Mouse (Mus musculus) midbrain, embryonic 14.5 days (tissue): Measurements from ENCODE around the gene Neu1. TPM values are rescaled to one million over a fixed set of nuclear protein-coding genes. Genes with fewer than 3 reads are reported as not detected.
A peak's percentile ranks its signal among the peaks of the same experiment; 100 is the strongest.
"Not testable (repeated sequence)": the region's sequence is repeated elsewhere in the genome, so short reads cannot be mapped to it uniquely, and the experiment has no call there.

Experiments
- ATAC-seq: fragments of 200-750 bp; cut with Nextera tagmentation; 2 replicates; pipeline ENCODE4 v1.8.0; 2017; ENCODE audit warnings: moderate number of reproducible peaks, moderate library complexity; ENCODE audit not compliant: low FRiP score, low TSS enrichment
- DNase-seq: peaks from one replicate; pipeline ENCODE4 v3.0.0-alpha.2; 2015
- H3K27ac ChIP-seq: fragments of 300-500 bp; sonication (generic); replicated peaks from 2 replicates; pipeline ENCODE4 v1.5.1; 2014; ENCODE audit warnings: mild to moderate bottlenecking, low read depth, low read length, moderate library complexity
- H3K27me3 ChIP-seq: fragments of 300-500 bp; sonication (generic); 2 replicates; pipeline ENCODE4 v1.6.1; 2014; ENCODE audit warnings: low read length, control low read depth, mixed read lengths; ENCODE audit not compliant: control insufficient read depth, insufficient read depth
- H3K36me3 ChIP-seq: fragments of 300-500 bp; sonication (generic); 2 replicates; pipeline ENCODE4 v1.6.1; 2014; ENCODE audit warnings: low read length, control low read depth; ENCODE audit not compliant: control insufficient read depth, insufficient read depth
- H3K4me1 ChIP-seq: fragments of 300-500 bp; sonication (generic); 2 replicates; pipeline ENCODE4 v1.6.1; 2014; ENCODE audit warnings: mild to moderate bottlenecking, antibody characterized with exemption, low read length, control low read depth; ENCODE audit not compliant: control insufficient read depth, insufficient read depth
- H3K4me2 ChIP-seq: fragments of 300-500 bp; sonication (generic); 2 replicates; pipeline ENCODE4 v1.6.1; 2014; ENCODE audit warnings: mild to moderate bottlenecking, low read length, moderate library complexity
- H3K4me3 ChIP-seq: fragments of 300-500 bp; sonication (generic); replicated peaks from 2 replicates; pipeline ENCODE4 v1.5.1; 2014; ENCODE audit warnings: low read depth, low read length
- H3K9ac ChIP-seq: fragments of 300-500 bp; sonication (generic); replicated peaks from 2 replicates; pipeline ENCODE4 v1.6.1; 2014; ENCODE audit warnings: mild to moderate bottlenecking, low read length, moderate library complexity
- H3K9me3 ChIP-seq: fragments of 300-500 bp; sonication (generic); 2 replicates; pipeline ENCODE4 v1.6.1; 2016; ENCODE audit warnings: low read length, control low read depth, mixed read lengths; ENCODE audit not compliant: control insufficient read depth
- WGBS: fragments of 180-500 bp; shearing (Covaris S2); extraction: QIAGEN DNeasy Blood & Tissue Kit; methylation state at CpG from one replicate; pipeline ENCODE4 v1.1.7; 2014; 5-methylcytosine and 5-hydroxymethylcytosine counted together
- polyA plus RNA-seq: library from polyadenylated mRNA; unstranded; fragments of >200 nt; fragmentation: Nextera tagmentation; extraction: Ambion mirVana; gene quantifications from 2 replicates; pipeline ENCODE4 v1.2.1, GENCODE M21; 2014

Gene Neu1
- polyA plus RNA-seq, 1 experiment from 2014 or later = 25.1 TPM

DNA sequence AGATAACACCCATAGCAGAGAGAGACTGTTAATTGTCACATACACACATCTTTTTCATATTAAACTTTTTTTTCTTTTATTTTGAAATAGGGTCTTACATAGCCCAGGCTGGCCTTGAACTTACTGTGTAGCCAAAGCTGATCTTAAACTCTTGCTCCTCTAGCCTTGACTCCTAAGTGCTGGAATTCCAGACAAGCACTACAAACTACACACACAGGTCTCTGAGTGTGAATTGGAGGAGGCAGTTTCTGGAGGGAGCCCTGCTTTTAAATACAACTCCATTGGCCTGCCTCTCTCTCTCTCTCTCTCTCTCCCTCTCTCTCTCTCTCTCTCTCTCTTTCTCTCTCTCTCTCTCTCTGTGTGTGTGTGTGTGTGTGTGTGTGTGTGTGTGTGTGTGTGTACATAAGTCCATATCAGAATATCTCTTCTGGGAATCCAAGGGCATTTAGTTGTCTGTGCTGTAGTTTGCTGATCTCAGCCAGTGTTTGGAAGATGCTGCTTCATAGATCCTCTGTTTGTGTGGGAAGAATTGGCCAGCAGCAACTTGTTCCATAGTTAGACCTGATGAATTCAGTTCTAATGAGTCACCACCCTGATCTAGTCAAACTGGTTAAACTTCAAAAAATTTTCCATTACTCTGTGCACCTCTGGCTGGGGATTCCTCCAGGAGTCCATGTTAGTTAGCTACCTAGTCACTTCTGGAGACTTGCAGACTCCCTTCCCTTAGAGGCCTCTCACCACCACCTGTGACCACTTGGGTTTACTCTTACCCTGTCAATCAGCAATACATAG, 29.8 kb downstream of the Neu1 start:
- no peak overlapping the region for H3K4me3 ChIP-seq
- DNase-seq = no peak
- no peak overlapping the region for H3K4me2 ChIP-seq
- H3K27ac ChIP-seq = no peak overlapping the region
- no peak overlapping the region for H3K9ac ChIP-seq
- H3K27me3 ChIP-seq = 0 out of 2 replicates have a peak, but pooled peaks cover 3% of the 10 kb centered on the region
- H3K36me3 ChIP-seq = no peaks in the 10 kb centered on the region
- no peak for ATAC-seq
- H3K4me1 ChIP-seq = 0 out of 2 replicates have a peak, but pooled peaks cover 5% of the 10 kb centered on the region
- H3K9me3 ChIP-seq = no peaks in the 10 kb centered on the region

DNA sequence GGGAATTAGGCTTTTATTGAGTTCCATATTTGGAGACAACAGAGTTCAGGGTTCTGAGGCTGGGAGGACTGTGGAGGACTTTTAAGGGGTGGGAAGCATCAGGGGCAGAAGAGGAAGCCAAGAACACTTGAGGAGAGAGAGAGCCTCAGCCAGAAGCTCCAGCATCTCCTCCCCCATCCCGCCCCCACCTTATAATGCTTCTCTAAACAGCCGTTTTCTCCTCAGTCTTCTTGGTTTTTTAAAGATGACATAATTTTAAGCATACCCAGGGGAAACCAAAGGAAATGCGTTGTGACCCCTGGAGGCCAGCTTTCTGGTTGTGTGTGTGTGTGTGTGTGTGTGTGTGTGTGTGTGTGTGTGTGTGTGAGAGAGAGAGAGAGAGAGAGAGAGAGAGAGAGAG, 31.1 kb downstream of the Neu1 start:
- H3K9ac ChIP-seq = no peak overlapping the region
- 38% methylated on average over 3 of the region's 3 CpGs for WGBS
- H3K4me2 ChIP-seq = no peak overlapping the region
- no peak for DNase-seq
- H3K27me3 ChIP-seq = no peaks in the 10 kb centered on the region
- no peak overlapping the region for H3K4me3 ChIP-seq
- H3K27ac ChIP-seq = no peak overlapping the region
- H3K9me3 ChIP-seq = no peaks in the 10 kb centered on the region
- no peaks in the 10 kb centered on the region for H3K36me3 ChIP-seq
- 0 out of 2 replicates have a peak, but pooled peaks cover 5% of the 10 kb centered on the region for H3K4me1 ChIP-seq
- ATAC-seq = no peak

DNA sequence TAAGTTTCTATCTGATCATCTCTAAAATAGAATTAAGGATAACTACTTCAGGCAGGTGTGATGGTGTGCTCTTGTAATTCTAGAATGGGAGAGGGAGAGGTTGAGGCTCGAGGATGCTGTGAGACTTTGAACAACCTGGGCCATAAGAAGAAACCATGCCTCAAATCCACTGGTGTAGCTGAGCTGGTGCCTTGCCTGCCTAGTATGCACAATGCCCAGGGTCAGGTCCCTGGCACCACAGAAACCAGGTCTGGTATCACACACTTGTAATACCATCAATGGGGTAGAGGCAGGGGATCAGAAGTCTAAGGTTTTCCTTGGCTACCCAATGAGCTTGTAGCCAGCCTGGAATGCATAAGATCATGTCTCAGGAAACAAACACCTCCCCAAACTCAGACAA, 31.8 kb downstream of the Neu1 start:
- no peak overlapping the region for H3K27ac ChIP-seq
- WGBS = 50% methylated on average over 1 of the region's 1 CpGs

DNA sequence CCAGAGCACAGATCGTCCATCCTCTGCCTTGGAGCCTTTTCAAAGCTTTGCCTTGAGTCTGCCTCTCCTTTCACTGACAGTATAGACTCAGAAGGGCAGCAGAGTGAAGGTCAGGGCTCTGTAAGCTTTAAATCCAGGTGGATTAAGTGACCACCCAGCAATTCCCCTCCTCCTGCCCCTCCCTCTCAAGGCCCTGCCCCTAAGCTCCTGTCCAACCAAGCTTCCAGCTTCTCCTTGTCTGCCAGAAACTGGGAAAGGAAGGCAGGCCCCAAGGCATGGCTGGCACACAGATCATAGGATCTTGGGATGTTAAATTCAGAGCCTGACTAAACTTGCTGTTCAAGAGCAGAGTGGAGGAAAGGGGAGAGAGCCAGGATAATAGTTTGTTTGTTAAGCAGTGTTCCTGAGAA, 33.6 kb downstream of the Neu1 start:
- no peak overlapping the region for H3K27ac ChIP-seq
- ATAC-seq = no peak
- no peak for DNase-seq
- peaks cover 16% of the 10 kb centered on the region for H3K27me3 ChIP-seq
- H3K4me2 ChIP-seq = no peak overlapping the region
- H3K9ac ChIP-seq = peak overlapping the region; percentile 1; the same call in 1 of the 2 replicates
- H3K4me3 ChIP-seq = no peak overlapping the region
- no peaks in the 10 kb centered on the region for H3K9me3 ChIP-seq
- WGBS = 4% methylated on average over 1 of the region's 1 CpGs
- H3K4me1 ChIP-seq = 0 out of 2 replicates have a peak, but pooled peaks cover 2% of the 10 kb centered on the region
- H3K36me3 ChIP-seq = no peaks in the 10 kb centered on the region

More for the DNA sequence above, 31.8 kb downstream of the Neu1 start:
- Histone ChIP-seq H3K4me2 (no peak overlapping the region), H3K9me3 (no peaks in the 10 kb centered on the region), H3K27me3 (no peaks in the 10 kb centered on the region; the same call in 1 of the 2 replicates), H3K4me1 (0 out of 2 replicates have a peak, but pooled peaks cover 5% of the 10 kb centered on the region), H3K4me3 (no peak overlapping the region), H3K36me3 (no peaks in the 10 kb centered on the region), H3K9ac (no peak overlapping the region)
- DNase-seq = no peak
- no peak for ATAC-seq

DNA sequence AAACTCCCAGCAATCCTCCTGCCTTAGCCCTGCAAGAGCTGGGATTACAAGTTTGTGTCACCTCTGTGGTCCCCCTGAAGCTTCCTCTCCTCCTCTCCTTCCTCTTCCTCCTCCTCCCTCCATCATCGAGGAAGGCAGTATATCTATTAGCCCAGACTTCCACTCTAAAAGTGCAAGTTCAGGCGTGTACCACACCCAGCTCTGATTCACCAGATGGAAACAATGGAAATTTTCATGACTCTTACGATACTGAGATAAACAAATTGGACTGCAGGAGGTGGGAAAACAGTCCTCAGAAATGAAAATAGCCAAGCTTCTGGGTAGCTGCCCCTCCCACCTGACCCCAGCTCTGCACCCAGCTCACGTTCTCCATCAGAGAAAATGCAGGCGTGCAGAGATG, 34.6 kb downstream of the Neu1 start:
- Histone ChIP-seq H3K4me2 (no peak overlapping the region), H3K36me3 (no peaks in the 10 kb centered on the region), H3K9ac (no peak overlapping the region), H3K4me3 (no peak overlapping the region), H3K27me3 (peaks cover 18% of the 10 kb centered on the region), H3K4me1 (no peaks in the 10 kb centered on the region), H3K27ac (no peak overlapping the region), H3K9me3 (no peaks in the 10 kb centered on the region)
- DNase-seq (no peak), ATAC-seq (no peak)
- 84% methylated on average over 5 of the region's 5 CpGs for WGBS

DNA sequence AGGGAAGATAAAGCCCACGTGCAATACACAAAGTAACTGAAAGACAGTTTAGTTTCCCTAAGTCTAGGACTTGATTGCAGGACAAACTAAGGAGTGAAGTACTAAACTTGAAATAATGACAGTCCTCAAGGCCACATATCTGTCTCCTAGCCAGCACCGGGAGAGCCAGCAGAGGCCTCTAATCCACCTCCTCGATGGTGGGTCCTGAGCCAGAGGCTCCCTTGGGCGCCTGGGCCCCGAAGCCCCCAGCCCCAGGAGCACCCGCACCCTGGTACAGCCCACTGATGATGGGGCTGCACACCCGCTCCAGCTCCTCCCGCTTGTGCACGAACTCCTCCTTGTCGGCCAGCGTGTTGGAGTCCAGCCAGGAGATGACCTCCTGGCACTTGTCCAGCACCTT, 38.8 kb downstream of the Neu1 start, which contains the start of gene Gm20481:
Gene Gm20481 (plus strand): TSS at position 91 of the 400 bp plus-strand sequence.
- ATAC-seq, H3K36me3 ChIP-seq, H3K27ac ChIP-seq, H3K4me3 ChIP-seq, H3K9me3 ChIP-seq, DNase-seq, H3K4me2 ChIP-seq, H3K4me1 ChIP-seq, H3K9ac ChIP-seq: not testable (repeated sequence)
- WGBS = 68% methylated on average over 6 of the region's 11 CpGs
- H3K27me3 ChIP-seq = peaks cover 18% of the 10 kb centered on the region

DNA sequence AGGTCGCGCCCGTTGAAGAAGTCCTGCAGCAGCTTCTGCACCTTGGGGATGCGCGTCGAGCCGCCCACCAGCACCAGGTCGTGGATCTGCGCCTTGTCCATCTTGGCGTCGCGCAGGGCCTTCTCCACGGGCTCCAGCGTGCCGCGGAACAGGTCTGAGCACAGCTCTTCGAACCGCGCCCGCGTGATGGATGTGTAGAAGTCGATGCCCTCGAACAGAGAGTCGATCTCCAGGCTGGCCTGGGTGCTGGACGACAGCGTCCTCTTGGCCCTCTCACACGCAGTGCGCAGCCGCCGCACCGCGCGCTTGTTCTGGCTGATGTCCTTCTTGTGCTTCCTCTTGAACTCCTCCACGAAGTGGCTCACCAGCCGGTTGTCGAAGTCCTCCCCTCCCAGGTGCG, 39.8 kb downstream of the Neu1 start:
- ATAC-seq, H3K4me2 ChIP-seq, H3K9me3 ChIP-seq, H3K4me1 ChIP-seq, H3K36me3 ChIP-seq, H3K27ac ChIP-seq, H3K9ac ChIP-seq, DNase-seq, H3K4me3 ChIP-seq: not testable (repeated sequence)
- peaks cover 18% of the 10 kb centered on the region for H3K27me3 ChIP-seq
- 40% methylated on average over 25 of the region's 37 CpGs for whole genome bisulfite sequencing

DNA sequence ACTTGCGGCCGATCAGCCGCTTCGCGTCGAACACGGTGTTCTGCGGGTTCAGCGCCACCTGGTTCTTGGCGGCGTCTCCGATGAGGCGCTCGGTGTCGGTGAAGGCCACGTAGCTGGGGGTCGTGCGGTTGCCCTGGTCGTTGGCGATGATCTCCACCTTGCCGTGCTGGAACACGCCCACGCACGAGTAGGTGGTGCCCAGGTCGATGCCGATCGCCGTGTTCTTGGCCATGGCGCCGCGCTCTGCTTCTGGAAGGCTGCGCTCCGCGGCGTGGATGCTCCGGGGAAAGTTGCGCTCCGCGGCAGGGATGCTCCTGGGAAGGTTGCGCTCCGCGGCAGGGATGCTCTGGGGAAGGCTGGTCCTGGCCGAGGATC, 40.6 kb downstream of the Neu1 start:
- not testable (repeated sequence) for H3K27ac ChIP-seq, H3K9ac ChIP-seq, H3K9me3 ChIP-seq, H3K36me3 ChIP-seq, DNase-seq, H3K4me1 ChIP-seq
- Histone ChIP-seq H3K4me2 (peak overlapping the region; percentile 72), H3K4me3 (peak overlapping the region; percentile 34), H3K27me3 (peaks cover 18% of the 10 kb centered on the region)
- ATAC-seq = peak; percentile 53; the same call in 1 of the 2 replicates
- WGBS = 2% methylated on average over 21 of the region's 43 CpGs
